Mouse (Mus musculus) cerebellum, postnatal 4 days (tissue): ENCODE results near the gene Olfr497.

Experiments used
- DNase-seq, 2 experiments: peaks; one replicate each; pipeline ENCODE4 v3.0.0; 2022; ENCODE audit warnings: low spot score in 2 of 2, mixed read lengths in 1 of 2

Gene Olfr497

GRCm38 (mm10) chr7:108420121-108420520 lies at the start of gene Olfr497:
TSS of gene Olfr497 (plus strand) at chr7:108420421.
- DNase-seq: no peak

DNA sequence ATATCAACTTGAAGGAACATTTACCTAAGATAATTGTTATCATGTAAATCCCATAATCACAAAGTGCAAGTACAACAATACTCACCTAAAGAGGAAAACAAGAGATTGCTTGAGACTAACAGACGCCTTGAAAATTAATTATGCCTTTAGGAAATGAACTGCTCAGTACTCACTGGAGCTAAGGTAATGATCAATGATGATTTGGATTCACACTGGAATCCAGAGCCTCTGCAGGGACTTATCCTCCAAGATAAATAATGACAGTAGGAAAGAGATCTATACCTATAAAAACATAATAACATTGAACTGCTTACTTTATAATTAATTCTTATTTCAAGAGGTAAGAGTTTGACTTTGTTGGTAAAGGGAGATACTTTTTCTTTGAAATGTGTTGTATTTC lies 27.4 kb upstream of the Olfr497 start, which contains the start of gene Olfr495:
TSS of gene Olfr495 (plus strand) at position 301 of the 400 bp plus-strand sequence.
- DNase-seq: no peak

DNA sequence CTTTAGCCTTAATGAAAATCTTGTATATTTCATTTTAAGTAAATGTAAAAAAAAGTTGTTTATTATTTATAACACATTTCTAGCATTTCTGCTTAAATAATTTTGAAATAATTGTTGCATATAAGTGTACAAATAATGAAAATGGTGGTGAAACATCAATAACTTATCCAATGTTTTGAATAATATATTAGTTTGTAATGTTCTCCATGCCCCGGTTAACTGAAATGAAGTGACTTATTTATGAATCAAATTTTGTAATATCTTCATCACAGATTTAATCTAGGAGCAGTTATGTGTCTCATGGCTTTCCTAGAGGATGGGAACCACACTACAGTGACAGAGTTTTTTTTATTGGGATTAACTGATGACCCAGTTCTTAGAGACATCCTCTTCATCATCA lies 44.8 kb downstream of the Olfr497 start, which contains the start of gene Olfr498:
TSS of gene Olfr498 (plus strand) at position 301 of the 400 bp plus-strand sequence.
- no peak for DNase-seq
